Mouse (Mus musculus) ES-Bruce4 (cell line): ENCODE results near the gene Eps8l3.

Source experiments
- CTCF ChIP-seq: IDR thresholded peaks from one replicate; pipeline ENCODE4 v1.8.1; 2011; ENCODE audit warnings: low read depth, low read length
- EP300 ChIP-seq: IDR thresholded peaks from 2 replicates; pipeline ENCODE4 v1.6.1; 2011; ENCODE audit warnings: low read depth, low read length; ENCODE audit not compliant: insufficient read depth
- POLR2A ChIP-seq: IDR thresholded peaks from one replicate; pipeline ENCODE4 v1.8.1; 2011; ENCODE audit warnings: low read length; ENCODE audit not compliant: insufficient read depth

DNA sequence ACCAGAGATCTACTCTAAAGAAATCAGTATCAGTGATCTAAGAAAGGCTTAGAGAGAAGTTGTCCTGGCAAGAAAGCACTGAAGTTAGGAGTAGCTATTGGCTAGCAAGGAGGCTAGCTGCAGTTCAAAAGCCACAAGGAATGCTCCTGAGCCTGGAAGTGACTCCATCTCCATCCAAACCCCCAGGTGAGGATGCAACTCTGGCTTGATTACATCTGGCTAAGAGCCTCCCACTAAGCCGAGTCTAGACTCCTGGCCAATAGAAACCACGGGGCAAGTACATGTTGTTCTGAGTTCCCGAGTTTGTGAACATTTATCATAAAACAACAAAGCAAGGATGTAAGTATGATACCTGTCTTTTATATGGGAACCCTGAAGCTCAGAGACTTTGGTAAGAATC is 33.6 kb upstream of the Eps8l3 start:
- TF ChIP-seq POLR2A (no peak), CTCF (no peak), EP300 (no peak)
